Mouse (Mus musculus) frontal cortex, postnatal 14 days (tissue): Measurements from ENCODE around the gene Nit1.

Experiments used
- DNase-seq, 2 experiments: peaks; one replicate each; pipeline ENCODE4 v3.0.0; 2022; ENCODE audit warnings: low spot score in 2 of 2

Nit1 gene

DNA sequence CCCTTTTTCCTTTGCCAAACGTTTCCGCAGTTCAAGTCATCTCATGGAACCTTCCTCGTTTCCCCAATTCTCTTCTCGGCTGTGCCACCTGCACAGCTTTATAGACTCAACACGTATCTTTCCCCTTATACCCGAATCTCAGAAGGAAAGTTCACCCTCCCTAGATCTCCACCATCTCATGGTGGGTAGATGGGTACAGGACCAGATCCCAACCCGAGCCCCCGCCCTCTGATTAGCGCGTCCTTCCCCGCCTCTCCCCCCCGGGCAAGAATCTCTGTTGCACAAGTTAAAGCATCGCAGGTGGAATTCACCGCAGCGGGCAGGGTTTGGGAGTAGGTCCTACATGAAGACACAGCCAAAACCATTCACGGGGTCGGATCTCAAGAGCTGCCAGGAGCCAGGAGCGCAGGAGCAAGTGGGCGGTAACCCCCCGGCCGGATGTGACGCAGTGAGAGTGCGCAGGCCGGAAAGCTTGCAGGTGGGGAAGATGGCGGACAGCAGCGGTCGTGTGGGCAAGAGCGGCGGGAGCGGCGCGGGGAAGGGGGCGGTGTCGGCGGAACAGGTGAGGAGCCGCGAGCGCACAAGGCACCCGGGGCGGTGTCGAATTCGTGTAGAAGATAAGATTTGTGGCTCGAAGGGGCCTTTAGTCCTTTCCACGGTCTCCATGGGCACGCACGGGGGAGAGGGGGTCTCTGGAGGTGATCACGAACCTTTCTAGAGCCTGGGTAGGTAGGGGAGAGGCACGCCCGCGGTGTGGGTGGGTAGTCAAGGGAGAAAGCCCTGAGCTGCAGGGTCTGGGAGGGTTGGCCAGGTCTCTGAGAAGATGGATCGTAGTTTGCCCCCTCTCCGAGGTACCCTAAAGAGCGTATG, at the start of gene Nit1, which contains the start of gene Pfdn2:
Gene Nit1 (minus strand): TSS at position 422 of the 870 bp plus-strand sequence.
Gene Pfdn2 (plus strand): TSS at position 446 of the 870 bp plus-strand sequence.
- DNase-seq: peak; percentile 79 to 83

DNA sequence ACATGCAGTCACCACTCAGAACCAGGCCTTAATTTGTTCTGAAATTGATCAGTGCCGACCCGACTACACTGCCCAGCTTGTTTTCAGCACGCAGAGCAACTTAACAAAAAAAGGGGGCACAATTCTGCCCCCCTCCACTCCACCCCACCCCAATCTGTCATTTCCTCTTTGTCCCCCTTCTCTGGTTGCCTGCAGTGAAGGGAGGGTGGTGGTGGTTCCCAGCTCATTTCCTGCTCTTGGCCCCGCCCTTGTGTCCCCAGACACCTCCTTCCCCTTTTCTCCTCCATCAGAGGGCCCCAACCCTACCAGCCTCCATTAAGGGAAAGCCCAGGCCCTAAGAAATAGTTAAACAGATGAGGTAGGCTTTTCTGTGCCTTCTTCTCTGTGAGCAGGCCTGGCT, 44.7 kb upstream of the Nit1 start:
- DNase-seq: no peak

DNA sequence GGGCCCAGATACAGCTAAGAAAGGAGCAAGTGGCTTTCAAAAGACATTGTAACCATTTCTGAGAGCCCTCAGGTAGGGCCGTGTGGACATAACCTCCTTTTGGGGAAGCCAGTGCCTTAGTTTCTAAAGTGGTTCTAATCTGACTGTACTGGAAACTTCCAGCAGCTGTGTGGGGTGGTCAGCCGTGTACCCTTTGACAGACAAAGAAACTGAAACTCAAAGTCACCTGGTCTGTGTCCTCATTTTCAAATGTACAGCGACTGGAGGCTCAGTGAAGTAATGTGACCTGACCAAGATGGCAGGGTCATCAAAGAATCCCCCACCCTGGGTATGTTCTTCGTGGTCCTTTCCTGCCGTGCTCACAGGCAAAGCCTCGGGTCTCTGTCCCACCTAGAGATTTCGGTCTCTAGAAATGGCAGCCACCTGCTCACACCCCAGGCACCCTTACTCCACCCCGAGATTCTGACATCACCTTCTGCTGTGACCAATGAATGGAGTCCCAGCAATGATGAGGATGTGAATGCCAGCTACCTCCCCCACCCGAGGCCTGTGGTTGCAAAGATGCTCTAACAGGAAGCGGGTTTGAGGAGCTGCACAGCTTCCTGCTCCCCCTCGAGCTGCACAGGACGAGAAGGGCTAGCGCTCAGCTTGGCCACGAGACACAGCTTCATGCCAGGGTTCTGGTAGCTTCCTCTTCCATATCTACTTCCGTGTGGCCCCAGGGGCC, 43.1 kb upstream of the Nit1 start, which contains the start of gene Arhgap30:
Gene Arhgap30 (plus strand): TSS at position 579 of the 727 bp plus-strand sequence.
- peak in 1 of 2 experiments; percentile 38 for DNase-seq

DNA sequence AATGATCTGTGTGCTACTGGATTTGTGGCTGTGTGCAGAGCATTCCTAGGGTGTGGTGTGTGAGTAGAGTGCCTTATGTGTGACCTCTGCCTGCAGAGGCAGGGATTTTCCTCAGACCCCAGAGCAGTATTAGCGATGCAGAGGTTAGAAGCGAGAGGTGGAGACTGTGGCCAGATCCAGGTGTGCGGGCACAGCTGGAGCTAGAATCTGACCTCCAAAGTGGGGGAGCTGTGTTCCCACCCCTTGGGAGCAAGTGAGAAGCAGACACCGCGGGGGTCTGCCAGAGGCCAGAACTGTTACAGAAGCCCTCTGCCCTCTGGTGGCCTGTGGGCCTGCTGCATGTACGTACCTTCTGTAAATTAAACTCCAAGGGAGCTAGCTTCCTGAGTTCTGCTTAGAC, 41.7 kb upstream of the Nit1 start:
- no peak for DNase-seq

DNA sequence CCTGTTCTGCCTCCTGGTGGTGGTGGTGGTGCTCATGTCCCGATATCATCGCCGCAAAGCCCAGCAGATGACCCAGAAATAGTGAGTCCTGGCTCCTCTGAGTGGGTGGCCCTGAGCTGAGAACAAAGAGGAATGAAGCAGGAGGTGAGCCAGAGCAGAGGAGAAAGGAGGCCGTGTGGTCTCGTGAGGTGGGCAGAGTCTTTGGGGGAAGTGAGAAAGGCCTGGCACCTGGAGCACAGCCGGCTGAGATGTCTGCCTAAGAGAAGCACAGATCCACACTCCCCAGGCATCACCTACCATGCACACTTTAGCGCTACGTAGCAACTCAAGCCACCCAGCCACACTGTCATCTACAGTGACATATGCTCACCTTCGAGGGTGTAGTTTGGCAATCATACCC, 39.7 kb upstream of the Nit1 start:
- DNase-seq: no peak

DNA sequence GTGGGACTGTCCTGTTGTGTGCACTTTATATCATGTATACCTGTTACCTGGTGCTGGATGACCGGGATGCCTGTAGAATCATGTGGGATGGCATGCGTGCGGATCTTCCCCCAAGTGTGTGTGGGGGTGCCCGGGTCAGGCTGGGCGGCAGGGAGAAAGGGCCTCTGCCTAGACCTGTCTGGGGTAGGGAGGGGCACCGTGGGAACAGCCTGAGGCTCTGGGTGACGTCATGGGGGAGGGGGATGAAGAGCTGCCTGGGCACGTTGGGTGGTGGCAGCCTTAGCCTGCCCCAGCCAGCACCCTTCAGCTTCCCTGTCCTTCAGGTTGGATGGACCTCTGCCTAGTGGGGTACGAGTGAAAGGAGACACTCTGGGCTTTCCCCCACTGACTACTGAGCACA, 38.9 kb upstream of the Nit1 start:
- DNase-seq: no peak

DNA sequence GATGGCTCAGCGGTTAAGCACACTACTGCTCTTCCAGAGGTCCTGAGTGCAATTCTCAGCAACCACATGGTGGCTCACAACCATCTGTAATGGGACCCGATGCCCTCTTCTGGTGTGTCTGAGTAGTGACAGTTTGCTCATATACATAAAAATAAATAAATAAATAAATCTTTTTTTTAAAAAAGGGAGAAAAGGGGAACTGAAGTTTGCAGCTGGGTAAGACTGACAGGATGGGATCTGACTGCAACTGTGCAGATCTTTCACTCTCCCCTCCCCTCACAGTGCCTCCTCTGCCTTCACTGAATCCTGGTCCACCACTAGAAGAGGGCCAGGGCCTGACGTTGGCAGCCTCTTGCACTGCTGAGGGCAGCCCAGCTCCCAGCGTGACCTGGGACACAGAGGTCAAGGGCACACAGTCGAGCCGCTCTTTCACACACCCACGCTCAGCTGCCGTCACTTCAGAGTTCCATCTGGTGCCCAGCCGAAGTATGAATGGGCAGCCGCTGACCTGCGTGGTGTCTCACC, 36.7 kb upstream of the Nit1 start:
- DNase-seq: no peak

DNA sequence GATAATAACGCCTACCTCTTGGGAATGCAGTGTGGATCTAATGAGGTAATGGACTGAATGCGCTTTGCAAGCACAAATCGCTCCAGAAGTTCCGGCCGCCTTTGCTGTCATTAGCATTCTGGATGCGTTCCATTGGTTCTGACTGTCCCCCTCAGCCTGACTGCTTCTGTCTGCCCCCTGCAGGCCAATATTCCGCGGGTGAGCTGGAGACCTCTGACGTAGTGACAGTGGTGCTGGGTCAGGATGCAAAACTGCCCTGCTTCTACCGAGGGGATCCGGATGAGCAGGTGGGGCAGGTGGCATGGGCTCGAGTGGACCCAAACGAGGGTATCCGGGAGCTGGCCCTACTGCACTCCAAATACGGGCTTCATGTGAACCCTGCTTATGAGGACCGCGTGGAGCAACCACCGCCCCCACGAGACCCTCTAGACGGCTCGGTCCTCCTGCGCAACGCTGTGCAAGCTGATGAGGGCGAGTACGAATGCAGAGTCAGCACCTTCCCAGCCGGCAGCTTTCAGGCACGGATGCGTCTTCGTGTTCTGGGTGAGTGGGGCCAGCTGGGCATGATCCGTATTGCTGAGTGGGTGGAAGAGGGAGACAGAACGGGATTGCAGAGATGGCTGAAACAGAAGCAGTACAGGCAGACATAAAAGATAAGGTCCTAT, 34.6 kb upstream of the Nit1 start:
- DNase-seq: peak; percentile 53 to 62

DNA sequence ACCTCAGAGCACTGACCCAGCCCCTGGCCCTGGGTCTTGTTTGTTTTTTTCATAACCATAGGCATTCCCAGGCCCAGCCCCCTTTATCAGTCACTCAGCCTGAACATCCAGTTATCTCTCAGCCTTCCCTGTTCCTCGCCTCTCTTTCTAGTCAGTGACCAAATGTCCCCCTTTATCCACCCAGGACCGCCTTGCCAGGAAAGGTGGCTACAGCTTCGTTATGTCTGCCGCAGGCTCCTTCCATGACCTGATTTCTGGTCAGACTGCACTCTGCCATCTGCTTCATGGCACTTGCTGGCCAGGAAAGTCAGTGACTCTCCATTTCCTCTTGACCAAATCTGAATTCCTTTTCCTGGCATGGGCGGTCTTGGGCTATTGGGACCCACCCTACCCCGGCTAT, 32.9 kb upstream of the Nit1 start:
- DNase-seq: no peak

DNA sequence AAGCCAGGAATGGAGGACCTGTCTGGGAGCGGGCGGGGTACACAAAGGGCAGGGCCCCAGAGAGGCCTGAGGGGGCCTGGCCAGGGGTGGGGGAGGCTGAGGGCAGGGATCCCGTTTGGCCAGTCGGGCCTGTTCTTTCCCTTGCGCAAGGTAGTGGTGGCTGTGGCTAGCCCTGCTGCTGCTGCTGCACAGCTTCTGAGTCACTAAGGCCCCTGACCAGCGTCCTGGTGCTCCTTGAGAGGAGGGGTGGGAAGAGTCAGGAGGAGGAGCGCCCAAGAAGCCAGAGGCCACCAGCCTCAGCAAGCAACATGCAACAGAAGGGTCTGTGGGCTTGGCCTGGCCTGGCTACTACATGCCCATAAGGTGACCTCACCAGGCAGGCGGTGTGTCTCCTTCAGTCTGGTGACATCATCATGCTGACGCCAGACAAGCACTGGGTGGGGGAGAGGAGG, 30.2 kb upstream of the Nit1 start:
- DNase-seq: no peak

DNA sequence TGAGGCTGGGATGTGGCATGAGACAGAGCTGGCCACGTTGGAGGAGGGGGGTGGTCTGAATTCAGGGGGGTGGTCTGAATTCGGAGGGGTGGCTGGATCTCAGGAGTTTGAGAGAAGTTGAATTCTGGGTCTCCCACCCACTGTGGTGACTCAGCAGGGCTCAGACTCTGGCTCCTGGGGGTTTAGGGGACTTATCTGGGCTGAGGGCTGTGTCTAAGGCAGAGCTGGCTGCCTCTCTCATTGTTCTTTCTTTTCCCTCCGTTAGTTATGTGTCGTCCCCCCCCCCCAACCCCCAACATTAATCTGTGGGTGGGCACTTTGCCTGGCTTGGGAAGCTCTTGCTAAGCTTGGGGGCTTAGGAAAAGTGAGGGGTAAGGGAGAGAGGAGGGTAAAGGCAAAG, 28.5 kb upstream of the Nit1 start:
- DNase-seq: no peak

DNA sequence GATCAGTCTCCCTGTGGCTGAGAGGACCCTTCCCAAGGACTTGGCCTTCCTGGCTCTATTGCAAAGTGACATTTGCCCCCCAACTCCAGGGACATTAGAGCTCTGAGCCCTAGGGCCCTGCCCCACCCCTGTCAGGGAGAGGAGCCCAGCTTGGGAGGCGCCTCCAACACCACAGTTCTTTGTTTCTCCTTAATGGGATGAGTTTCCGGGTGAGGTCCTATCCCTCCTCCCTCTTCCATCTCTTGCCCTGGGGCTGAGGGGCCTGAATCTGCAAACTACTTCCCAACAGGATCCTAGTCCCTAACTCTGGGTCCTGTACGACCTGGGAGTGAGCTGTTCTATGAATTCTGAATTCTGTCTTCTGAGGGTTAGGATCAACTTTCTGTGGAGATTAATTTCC, 27.4 kb upstream of the Nit1 start:
- no peak for DNase-seq

DNA sequence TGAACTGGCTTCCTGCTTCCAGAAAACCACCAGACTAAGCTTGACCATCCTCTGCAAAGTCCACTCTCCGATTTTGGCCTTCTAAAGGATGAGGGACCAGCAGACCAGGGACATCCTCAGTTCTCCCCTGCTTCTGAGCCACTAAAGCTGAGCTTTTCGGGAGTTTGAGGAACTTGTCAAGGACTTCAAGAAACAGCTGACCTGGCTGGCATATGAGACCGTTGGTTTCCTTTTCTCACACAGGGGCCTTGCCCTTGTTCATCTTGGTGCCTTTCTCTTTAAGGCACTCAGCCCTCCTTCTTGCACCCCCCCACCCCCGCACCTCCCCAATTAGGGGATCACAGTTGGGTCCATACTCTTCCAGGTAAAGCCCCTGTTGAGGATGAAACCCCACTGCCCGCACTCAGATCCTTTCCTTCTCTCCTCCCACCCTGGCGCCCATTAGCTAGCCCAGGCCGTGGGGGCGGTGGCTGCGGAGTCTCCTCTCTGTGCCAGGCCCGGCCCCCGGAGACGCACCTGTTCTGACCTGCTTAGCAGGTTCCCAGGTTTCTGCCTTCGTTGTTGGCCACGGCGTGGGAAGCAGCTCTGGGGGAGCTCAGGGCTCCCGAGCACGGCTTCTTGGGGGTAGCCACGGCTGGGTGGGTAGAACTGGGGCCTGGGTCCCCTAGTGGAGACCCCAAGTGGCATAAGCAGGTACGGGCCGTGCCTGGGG, 24.6 kb upstream of the Nit1 start, which contains the start of gene Nectin4:
Gene Nectin4 (plus strand): TSS at position 255 of the 712 bp plus-strand sequence.
- DNase-seq: no peak

DNA sequence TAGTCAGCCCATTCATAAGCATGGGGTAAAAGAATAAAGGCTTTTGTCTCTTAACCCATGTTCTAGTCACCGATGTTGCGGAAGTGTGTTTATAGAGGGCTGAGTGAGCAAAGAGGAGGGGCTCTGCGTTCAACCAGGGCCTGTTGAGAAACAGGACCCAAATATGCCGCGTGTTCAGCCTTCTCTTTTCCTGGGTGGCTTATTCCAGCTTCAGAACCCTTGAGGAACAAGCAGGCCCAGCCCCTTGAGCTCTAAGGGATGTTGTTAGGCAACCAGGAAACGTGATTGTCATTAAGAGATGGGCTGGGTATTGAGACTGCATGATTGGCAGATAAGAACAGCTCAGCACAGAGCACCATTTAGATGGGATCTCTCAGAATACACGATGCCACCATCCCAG, 20.5 kb upstream of the Nit1 start:
- DNase-seq: no peak

DNA sequence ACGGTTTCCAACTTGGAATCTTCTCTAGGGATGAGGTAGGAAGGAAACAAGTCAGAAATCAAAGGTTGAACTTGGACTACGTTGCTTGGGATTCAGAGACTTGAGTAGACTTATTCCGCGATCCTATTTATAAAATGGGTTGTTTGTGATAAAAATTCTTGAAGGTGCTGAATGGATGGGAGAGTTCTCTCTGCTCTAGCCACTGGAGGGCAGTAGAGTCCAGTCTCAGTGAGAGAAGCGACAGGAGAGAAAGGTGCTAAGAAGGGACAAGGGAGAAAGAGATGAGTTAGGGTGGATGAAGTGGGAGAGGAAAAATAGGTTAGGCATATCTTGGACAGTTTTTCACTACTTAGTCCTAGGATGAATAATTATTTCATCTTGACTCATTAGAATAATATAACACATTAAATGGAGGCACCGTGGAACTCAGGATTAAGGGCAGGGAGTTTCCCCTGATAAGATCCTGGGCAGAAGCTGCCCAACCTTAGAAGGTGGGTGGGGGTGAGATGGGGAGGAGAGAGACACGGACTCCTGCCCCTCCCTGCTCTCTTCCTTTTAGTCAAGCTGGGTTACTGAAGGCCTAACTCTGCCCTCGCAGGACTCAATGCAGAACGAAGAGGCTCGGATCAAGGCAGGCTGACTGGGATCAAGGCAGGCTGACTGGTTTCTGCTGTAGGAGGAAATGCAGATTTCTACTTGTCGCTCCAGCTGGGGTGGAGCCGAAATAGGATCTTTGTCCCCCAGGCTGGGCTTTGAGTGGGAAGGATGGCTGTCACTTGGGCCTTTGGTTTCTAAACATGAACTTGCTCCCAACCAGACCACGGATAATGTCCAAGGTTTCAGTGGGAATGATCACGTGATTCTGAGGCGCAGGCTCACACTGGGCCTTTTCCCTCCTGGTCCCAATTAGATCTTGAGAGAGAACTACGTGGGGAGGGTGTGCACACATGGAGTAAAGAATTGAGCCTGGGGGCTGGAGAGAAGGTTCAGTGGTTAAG, 16.0 kb upstream of the Nit1 start:
- peak in 1 of 2 experiments; percentile 63 for DNase-seq

DNA sequence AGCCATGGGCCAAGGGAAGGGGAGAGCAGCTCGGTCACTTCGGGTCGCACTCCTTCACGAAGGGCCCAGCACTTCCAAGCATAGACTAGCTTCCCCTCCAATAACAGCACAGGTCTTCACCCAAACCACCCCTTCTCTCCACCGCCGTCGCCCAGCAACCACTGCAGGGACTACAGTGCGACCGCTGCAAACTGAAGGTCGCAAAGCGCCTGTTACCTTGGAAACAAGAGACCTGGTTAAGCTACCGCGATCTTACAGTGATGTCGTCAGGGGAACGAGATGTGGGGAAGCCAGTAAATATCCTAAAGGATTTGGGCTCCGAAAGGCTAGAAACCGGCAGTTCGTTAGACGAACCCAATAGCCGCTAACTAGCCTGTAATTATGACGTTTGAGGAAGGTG, 15.2 kb upstream of the Nit1 start, which contains the start of gene Klhdc9:
Gene Klhdc9 (minus strand): TSS at position 143 of the 400 bp plus-strand sequence.
- DNase-seq: peak; percentile 84 to 94

DNA sequence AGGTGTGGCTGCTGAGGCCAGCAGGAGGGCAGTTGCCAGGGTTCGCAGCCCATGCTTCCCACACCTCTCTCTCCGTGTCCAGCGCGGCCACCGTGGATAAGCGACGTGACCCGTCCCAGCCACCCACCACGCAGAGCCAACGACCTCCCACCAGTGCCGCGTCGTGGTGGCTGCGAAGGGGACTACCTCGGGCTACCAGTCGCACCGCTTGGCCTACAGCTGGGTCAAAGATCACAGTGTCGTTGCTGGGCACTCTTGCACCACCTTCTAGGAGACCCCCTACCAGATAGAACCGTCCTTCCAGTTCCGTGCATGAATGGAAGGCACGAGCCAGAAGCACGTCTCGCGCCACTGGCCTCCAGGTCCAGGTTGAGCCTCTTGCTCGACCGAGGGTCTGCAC, 14.8 kb upstream of the Nit1 start:
- DNase-seq: peak in 1 of 2 experiments; percentile 34

DNA sequence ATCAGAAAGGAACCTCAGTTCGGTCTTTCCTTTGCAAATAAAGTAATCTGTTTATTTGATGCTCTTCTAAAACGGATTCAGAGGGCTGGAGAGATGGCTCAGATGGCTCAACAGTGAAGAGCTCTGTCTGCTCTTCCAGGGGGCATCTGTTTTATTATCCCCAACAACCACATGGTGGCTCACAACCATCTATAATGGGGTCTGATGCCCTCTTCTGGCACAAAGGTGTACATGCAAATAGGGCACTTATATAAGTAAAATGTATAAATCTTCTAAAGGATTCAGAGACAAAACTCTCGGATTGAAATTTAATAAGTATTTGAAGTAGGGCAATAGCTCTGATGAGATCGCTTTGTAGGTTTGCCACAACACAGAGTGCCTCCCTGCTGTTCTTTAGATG, 13.0 kb upstream of the Nit1 start:
- no peak for DNase-seq

DNA sequence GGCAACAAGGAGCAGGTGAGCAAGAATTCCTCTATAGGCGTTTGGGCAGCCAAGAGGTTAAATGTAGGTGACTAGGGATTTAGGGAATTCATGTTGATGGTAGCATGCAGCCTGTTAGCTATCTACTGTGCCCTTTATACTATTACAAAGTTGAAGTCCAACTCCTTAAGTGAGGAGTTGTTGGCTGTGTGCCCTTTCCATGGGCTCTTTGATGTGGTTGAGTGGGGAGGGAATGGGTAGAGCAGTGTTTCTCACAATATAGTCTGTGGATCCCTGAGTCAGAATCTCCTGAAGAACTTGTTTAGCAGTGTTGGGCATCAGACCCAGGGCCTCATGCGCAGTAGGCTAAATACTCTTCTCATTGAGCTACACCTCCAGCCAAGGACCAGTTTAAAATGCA, 11.4 kb upstream of the Nit1 start:
- DNase-seq: no peak

DNA sequence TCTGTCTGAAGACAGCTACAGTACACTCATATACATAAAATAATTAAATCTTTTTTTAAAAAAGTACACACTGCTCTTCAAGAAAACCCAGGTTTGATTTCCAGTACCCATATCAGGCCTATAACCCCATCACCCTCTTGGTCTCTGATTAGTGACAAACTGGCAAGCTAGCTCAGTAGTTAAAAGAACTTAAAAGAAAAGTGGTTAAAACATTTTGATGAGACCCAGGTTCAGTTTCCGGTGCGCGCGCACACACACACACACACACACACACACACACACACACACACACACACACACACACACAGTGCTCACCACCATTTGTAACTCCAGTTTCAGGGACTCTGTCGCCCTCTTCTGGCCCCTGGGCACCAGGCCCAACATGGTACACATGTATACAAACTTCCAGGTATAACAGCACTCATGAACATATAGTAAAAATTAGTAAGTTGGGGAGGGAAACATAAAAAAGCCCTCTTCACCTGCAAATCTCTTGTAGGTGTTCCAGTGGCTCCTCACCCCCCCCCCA, 10.4 kb upstream of the Nit1 start:
- no peak for DNase-seq
